Mouse (Mus musculus): ENCODE results near the gene Ampd1. TPM values are rescaled to one million over a fixed set of nuclear protein-coding genes. Genes with fewer than 3 reads are reported as not detected.

Gene Ampd1
- total RNA-seq (2023; ENCODE audit: inconsistent age) = 0.30 to 1.1 TPM (median 0.73 TPM) in 4 replicates

DNA sequence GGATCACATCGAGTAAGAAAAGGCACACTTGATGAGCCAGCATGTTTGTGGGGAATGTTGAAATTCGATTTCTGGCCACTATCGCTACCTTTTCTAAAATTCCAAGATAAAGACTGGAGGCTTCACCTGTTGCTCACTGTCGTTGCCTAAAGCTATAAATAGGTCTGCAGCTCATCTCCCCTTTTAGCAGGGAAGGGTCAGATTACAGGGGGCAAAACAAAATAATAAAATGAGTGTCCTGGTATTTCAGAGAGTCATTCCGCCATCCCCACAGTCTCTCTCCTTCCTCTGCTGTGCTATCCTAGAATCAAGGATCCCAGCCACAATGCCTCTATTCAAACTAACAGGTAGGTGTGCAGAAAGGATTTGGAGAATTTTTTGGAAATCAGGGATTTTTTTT is at the start of gene Ampd1:
Gene Ampd1, plus strand, starts transcription at position 244 of the 400 bp plus-strand sequence.

DNA sequence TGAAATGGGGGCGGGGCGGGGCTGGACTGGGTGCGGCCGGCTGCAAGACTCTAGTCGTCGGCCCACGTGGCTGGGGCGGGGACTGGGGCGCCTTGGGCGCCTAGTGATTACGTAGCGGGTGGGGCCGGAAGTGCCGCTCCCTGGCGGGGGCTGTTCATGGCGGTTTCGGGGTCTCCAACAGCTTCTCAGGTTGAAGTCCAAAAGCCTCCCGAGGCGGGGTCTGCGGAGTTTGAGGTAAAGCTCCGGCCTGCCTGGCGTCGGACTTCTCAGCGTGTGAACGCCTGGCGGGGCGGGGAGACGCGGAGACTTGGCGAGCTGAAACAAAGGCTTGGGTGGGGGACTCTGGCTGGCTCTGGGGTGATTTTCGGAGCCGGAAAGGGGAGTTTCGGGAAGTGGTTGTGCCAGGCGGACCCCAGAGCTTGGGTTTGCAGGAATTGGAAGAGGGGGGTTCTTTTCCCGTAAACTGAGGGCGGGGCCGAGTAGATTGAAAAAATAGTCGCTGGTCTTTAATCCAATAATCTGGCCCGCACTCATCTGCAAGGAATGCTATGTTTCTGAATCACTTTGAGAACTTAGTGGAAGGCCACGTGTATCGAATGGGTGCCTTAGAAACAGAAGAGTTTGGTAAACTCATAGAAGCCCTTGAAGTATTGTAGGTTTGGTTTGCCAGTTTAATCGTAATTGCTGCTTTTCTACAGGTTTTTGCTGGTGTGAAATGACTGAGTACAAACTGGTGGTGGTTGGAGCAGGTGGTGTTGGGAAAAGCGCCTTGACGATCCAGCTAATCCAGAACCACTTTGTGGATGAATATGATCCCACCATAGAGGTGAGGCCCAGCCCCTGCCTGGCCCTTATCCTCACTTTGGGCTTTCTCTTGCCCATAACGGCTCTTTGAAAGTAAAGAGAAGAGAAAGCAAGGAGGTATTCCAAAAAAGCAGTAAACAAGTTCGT is 15.3 kb upstream of the Ampd1 start, which contains the start of gene Nras:
Gene Nras, plus strand, starts transcription at position 79 of the 951 bp plus-strand sequence.

GRCm38 (mm10) chr3:103102454-103103390 is 28.9 kb downstream of the Ampd1 start, which contains the start of gene Dennd2c:
Dennd2c (plus strand) TSS chr3:103102604.

Other genes with a start within 250 kb of the Ampd1 start
- 0.30 TPM in 1 of 4 replicates, not detected in the others for gene Sycp1, start 137.9 kb upstream of the Ampd1 start, total RNA-seq (2023; ENCODE audit: inconsistent age)
- gene Nr1h5, start 109.9 kb upstream of the Ampd1 start, total RNA-seq (2023; ENCODE audit: inconsistent age) = not detected in 4 replicates
- gene Sike1, start 78.3 kb upstream of the Ampd1 start, total RNA-seq (2023; ENCODE audit: inconsistent age) = 104 to 139 TPM (median 129 TPM) in 4 replicates
- gene Csde1, start 53.6 kb upstream of the Ampd1 start, total RNA-seq (2023; ENCODE audit: inconsistent age) = 464 to 517 TPM (median 503 TPM) in 4 replicates
- gene Nras, start 15.7 kb upstream of the Ampd1 start, total RNA-seq (2023; ENCODE audit: inconsistent age) = 98.2 to 110 TPM (median 106 TPM) in 4 replicates
- gene Dennd2c, start 28.6 kb downstream of the Ampd1 start, total RNA-seq (2023; ENCODE audit: inconsistent age) = 0.15 to 0.24 TPM (median 0.22 TPM) in 3 of 4 replicates, not detected in the other
- 89.2 to 109 TPM (median 106 TPM) in 4 replicates for gene Bcas2, start 97.6 kb downstream of the Ampd1 start, total RNA-seq (2023; ENCODE audit: inconsistent age)
- gene Trim33, start 205.3 kb downstream of the Ampd1 start, total RNA-seq (2023; ENCODE audit: inconsistent age) = 66.7 to 73.5 TPM (median 69.9 TPM) in 4 replicates